Mouse (Mus musculus) embryonic facial prominence, embryonic 11.5 days (tissue): ENCODE measurements around the gene Kcna10. TPM values are rescaled to one million over a fixed set of nuclear protein-coding genes. Genes with fewer than 3 reads are reported as not detected.

Source experiments
- ATAC-seq: fragments of 200-750 bp; cut with Nextera tagmentation; replicated peaks from 2 replicates; pipeline ENCODE4 v1.8.0; 2017; ENCODE audit warnings: low read depth; ENCODE audit not compliant: insufficient number of reproducible peaks, low FRiP score, low TSS enrichment
- DNase-seq: peaks from one replicate; pipeline ENCODE4 v3.0.0-alpha.2; 2015; ENCODE audit warnings: low spot score
- H3K27ac ChIP-seq: fragments of 300-500 bp; sonication (generic); replicated peaks from 2 replicates; pipeline ENCODE4 v1.5.1; 2014; ENCODE audit warnings: mild to moderate bottlenecking, low read depth, low read length, control low read depth
- H3K27me3 ChIP-seq: fragments of 300-500 bp; sonication (generic); 2 replicates; pipeline ENCODE4 v1.6.1; 2014; ENCODE audit warnings: mild to moderate bottlenecking, low read length, moderate library complexity, mixed read lengths; ENCODE audit not compliant: control insufficient read depth, insufficient read depth
- H3K36me3 ChIP-seq: fragments of 300-500 bp; sonication (generic); replicated peaks from 2 replicates; pipeline ENCODE4 v1.6.1; 2014; ENCODE audit warnings: low read depth, mild to moderate bottlenecking, low read length, moderate library complexity, mixed read lengths; ENCODE audit not compliant: control insufficient read depth, insufficient read depth
- H3K4me1 ChIP-seq: fragments of 300-500 bp; sonication (generic); 2 replicates; pipeline ENCODE4 v1.6.1; 2014; ENCODE audit warnings: low read length, mixed read lengths; ENCODE audit not compliant: control insufficient read depth, insufficient read depth
- H3K4me2 ChIP-seq: fragments of 300-500 bp; sonication (generic); 2 replicates; pipeline ENCODE4 v1.6.1; 2014; ENCODE audit warnings: low read depth, mild to moderate bottlenecking, control low read depth, low read length, moderate library complexity
- H3K4me3 ChIP-seq: fragments of 300-500 bp; sonication (generic); 2 replicates; pipeline ENCODE4 v1.5.1; 2014; ENCODE audit warnings: low read depth, low read length, control low read depth
- H3K9ac ChIP-seq: fragments of 300-500 bp; sonication (generic); replicated peaks from 2 replicates; pipeline ENCODE4 v1.6.1; 2014; ENCODE audit warnings: mild to moderate bottlenecking, control low read depth, low read length
- H3K9me3 ChIP-seq: fragments of 300-500 bp; sonication (generic); replicated peaks from 2 replicates; pipeline ENCODE4 v1.6.1; 2016; ENCODE audit warnings: mild to moderate bottlenecking, low read length, inconsistent platforms, mixed read lengths; ENCODE audit not compliant: control insufficient read depth
- WGBS: fragments of 180-500 bp; shearing (Covaris S2); extraction: QIAGEN DNeasy Blood & Tissue Kit; methylation state at CpG from one replicate; pipeline ENCODE4 v1.1.7; 2014; 5-methylcytosine and 5-hydroxymethylcytosine counted together
- polyA plus RNA-seq: library from polyadenylated mRNA; unstranded; fragments of >200 nt; fragmentation: Nextera tagmentation; extraction: Ambion mirVana; gene quantifications from 2 replicates; pipeline ENCODE4 v1.2.1, GENCODE M21; 2014

The Kcna10 gene
- polyA plus RNA-seq, 1 experiment from 2014 or later = not detected

DNA sequence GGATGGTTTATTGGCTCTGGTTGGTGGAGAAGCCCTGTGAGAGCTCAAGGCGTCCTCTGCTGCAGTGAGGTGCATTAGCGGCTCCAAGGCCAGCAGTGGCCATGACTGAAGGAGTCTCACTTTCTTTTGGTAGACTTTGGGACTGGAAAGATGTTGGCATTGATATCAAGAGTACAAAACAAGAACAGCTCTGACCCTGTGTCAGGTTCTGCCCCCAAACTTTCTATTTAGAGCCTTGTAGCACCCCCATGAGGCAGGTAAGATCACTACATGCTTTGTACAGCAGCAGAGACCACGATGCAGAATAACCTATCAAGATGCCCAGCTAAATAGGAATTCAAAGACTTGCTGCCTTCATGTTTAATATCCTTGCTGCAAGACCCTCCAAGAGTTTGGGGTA is 23.4 kb upstream of the Kcna10 start:
- ATAC-seq (no peak), DNase-seq (peak; percentile 15)
- no peaks in the 10 kb centered on the region for H3K9me3 ChIP-seq
- H3K9ac ChIP-seq = no peak overlapping the region
- no peak overlapping the region for H3K27ac ChIP-seq
- no peaks in the 10 kb centered on the region for H3K36me3 ChIP-seq
- H3K4me2 ChIP-seq = no peak overlapping the region
- no peak overlapping the region for H3K4me3 ChIP-seq
- H3K4me1 ChIP-seq = no peaks in the 10 kb centered on the region
- WGBS = 53% methylated on average over 3 of the region's 3 CpGs
- H3K27me3 ChIP-seq = 0 out of 2 replicates have a peak, but pooled peaks cover 3% of the 10 kb centered on the region

GRCm38 (mm10) chr3:107159859-107160324 is 23.0 kb upstream of the Kcna10 start:
- Histone ChIP-seq H3K4me1 (no peaks in the 10 kb centered on the region), H3K9me3 (no peaks in the 10 kb centered on the region), H3K4me3 (peak overlapping the region; percentile 21; the same call in 1 of the 2 replicates), H3K36me3 (no peaks in the 10 kb centered on the region), H3K4me2 (peak overlapping the region; percentile 38), H3K27ac (no peak overlapping the region), H3K9ac (no peak overlapping the region), H3K27me3 (0 out of 2 replicates have a peak, but pooled peaks cover 3% of the 10 kb centered on the region)
- WGBS = 3% methylated on average over 17 of the region's 17 CpGs
- 0 out of 2 replicates have a peak, but pooled peaks have one; percentile 37 for ATAC-seq
- DNase-seq = peak; percentile 21

- Histone ChIP-seq H3K4me1 (no peaks in the 10 kb centered on the region), H3K36me3 (no peaks in the 10 kb centered on the region), H3K9me3 (no peaks in the 10 kb centered on the region), H3K4me2 (no peak overlapping the region), H3K27me3 (0 out of 2 replicates have a peak, but pooled peaks cover 3% of the 10 kb centered on the region), H3K27ac (no peak overlapping the region), H3K4me3 (no peak overlapping the region), H3K9ac (no peak overlapping the region)
- WGBS = 85% methylated on average over 2 of the region's 2 CpGs
- ATAC-seq (no peak), DNase-seq (no peak)
Observed at GRCm38 (mm10) chr3:107162741-107163140, 20.1 kb upstream of the Kcna10 start.

DNA sequence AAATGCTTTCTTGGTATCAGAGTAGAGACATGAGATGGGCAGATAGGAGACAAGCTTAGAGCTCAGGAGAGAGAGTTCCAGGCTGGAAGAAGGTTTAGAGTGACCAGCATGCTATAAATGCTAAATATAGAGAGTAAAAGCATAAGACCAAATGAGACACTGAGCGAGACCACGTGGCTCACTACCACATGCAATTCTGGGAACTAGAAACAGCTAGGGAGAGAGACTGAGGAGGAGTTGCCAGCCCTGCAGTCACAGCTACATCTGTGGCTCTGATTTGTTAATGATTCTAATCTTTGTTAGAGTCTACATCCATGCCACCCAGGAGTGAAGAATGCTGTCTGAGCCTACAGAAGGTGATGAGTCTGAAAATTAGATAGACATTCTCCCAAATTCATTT is 13.3 kb upstream of the Kcna10 start:
- H3K9me3 ChIP-seq = no peaks in the 10 kb centered on the region
- ATAC-seq (no peak), DNase-seq (no peak)
- no peak overlapping the region for H3K9ac ChIP-seq
- H3K27ac ChIP-seq = no peak overlapping the region
- H3K27me3 ChIP-seq = no peaks in the 10 kb centered on the region
- H3K4me3 ChIP-seq = no peak overlapping the region
- 76% methylated on average over 2 of the region's 2 CpGs for WGBS
- H3K4me2 ChIP-seq = no peak overlapping the region
- H3K4me1 ChIP-seq = no peaks in the 10 kb centered on the region
- H3K36me3 ChIP-seq = no peaks in the 10 kb centered on the region

DNA sequence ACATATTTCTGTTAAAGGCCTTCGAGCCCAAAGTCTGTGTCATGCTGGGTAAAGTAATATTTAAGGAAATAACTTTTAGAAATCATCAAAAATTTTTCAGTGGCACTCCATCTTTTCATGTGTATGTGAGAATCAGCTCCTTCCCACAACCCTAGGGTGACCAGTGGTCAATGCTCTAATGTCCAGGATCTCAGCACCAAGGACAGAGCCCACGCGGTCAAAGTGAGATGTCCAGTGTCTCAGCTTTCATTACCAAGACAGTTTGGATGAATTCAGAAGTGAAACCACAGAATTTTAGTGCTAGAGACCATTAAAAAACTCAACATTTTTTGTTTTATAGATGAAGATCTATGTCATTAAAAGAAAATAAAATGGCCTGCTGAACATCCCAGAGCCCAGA is 10.9 kb upstream of the Kcna10 start:
- Histone ChIP-seq H3K36me3 (no peaks in the 10 kb centered on the region), H3K4me2 (no peak overlapping the region), H3K4me1 (no peaks in the 10 kb centered on the region), H3K9me3 (no peaks in the 10 kb centered on the region), H3K4me3 (no peak overlapping the region), H3K27me3 (no peaks in the 10 kb centered on the region), H3K27ac (no peak overlapping the region), H3K9ac (no peak overlapping the region)
- no peak for DNase-seq
- 82% methylated on average over 3 of the region's 3 CpGs for WGBS
- ATAC-seq = no peak

DNA sequence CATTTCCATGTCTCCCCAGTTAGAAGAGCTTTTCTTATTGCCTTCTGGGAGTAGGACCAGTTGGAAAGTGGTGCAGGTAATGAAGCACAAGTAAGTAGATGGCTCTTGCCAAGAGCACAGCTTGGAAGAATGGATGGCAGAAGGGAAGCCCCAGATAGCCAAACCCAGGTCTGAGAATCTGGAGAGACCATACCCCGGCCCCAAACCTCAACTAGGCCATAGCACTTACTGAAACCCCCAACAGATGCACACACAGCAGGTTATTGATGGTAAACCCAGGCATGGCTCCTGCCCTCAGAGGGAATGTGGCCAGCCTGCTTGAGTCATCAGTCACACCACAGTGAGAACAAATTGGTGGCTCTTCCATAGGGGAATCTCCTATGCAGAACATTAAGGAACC is 10.3 kb upstream of the Kcna10 start:
- Histone ChIP-seq H3K9ac (no peak overlapping the region), H3K27me3 (no peaks in the 10 kb centered on the region), H3K4me1 (no peaks in the 10 kb centered on the region), H3K4me3 (no peak overlapping the region), H3K9me3 (no peaks in the 10 kb centered on the region), H3K36me3 (no peaks in the 10 kb centered on the region), H3K27ac (no peak overlapping the region), H3K4me2 (no peak overlapping the region)
- WGBS = 82% methylated on average over 1 of the region's 1 CpGs
- no peak for DNase-seq
- no peak for ATAC-seq

GRCm38 (mm10) chr3:107175486-107175885 is 7.4 kb upstream of the Kcna10 start:
- no peak overlapping the region for H3K4me2 ChIP-seq
- no peak overlapping the region for H3K27ac ChIP-seq
- DNase-seq (no peak), ATAC-seq (no peak)
- no peaks in the 10 kb centered on the region for H3K4me1 ChIP-seq
- no peak overlapping the region for H3K9ac ChIP-seq
- H3K4me3 ChIP-seq = no peak overlapping the region
- 81% methylated on average over 4 of the region's 4 CpGs for WGBS
- no peaks in the 10 kb centered on the region for H3K36me3 ChIP-seq
- H3K27me3 ChIP-seq = no peaks in the 10 kb centered on the region
- no peaks in the 10 kb centered on the region for H3K9me3 ChIP-seq

- DNase-seq (no peak), ATAC-seq (no peak)
- no peak overlapping the region for H3K9ac ChIP-seq
- H3K27me3 ChIP-seq = no peaks in the 10 kb centered on the region
- no peaks in the 10 kb centered on the region for H3K9me3 ChIP-seq
- no peak overlapping the region for H3K4me2 ChIP-seq
- H3K27ac ChIP-seq = no peak overlapping the region
- no peak overlapping the region for H3K4me3 ChIP-seq
- no peaks in the 10 kb centered on the region for H3K4me1 ChIP-seq
- WGBS = 78% methylated on average over 9 of the region's 9 CpGs
- H3K36me3 ChIP-seq = no peaks in the 10 kb centered on the region
Observed at GRCm38 (mm10) chr3:107176501-107176900, 6.4 kb upstream of the Kcna10 start.
